Mouse (Mus musculus): ENCODE measurements around the gene 2610318N02Rik.

DNA sequence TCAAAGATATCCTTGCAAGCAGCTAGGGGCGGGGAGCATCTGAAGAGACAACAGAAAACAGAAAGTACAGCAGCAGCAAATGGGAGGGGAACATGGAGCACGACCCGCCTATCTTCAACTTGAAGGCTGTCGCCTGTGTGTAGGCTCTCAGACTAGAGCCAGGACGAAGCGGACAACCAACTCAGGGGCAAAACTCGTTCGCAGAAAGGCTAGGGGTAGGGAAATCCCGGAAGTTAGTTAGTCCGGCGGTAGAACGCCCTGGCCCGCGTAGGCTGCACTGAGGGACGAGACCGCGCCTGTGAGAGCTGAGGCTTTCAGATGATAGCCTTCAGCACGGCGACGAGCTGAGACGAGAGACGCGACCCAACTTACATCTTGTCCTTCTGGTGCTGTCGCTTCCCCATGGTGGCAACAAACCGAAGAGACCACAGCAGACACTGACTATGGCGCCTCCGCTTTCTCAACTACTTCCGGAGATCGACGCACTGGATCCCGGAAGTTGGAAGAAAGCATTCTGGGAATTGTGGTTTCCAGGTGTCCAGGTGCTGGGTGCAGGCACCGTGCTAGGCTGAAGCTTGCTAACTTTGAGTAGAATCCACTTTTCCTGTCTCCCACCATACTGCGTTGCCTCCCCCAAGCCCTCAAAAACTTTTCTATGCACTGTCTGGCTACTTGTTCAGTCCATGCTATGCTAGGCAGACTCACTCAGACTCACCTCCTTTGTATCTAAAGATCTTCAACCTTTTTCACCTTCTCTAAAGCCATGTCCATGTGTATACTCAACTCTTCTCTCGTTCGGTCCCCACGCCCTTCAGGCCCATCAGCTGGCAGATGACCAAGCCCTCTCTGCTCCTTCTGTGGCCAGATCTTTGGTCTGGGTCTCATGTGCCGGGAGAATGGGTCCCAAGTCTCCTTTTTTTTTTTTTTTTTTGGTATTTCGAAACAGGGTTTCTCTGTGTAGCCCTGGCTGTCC, 13.9 kb downstream of the 2610318N02Rik start, which contains the start of gene Ppil2:
- TF ChIP-seq CTCF (conservative IDR thresholded peaks at IDR 0.05; ENCODE audit: low read length) (no peak), POU5F1 (IDR thresholded peaks at IDR 0.05; ENCODE audit: borderline replicate concordance, low read length) (no peak), NANOG (IDR thresholded peaks at IDR 0.05; ENCODE audit: borderline replicate concordance, low read length) (no peak)

Measured in E14TG2a.4 (cell line).